Mouse (Mus musculus): Measurements from ENCODE around the gene Rps12-ps3.

DNA sequence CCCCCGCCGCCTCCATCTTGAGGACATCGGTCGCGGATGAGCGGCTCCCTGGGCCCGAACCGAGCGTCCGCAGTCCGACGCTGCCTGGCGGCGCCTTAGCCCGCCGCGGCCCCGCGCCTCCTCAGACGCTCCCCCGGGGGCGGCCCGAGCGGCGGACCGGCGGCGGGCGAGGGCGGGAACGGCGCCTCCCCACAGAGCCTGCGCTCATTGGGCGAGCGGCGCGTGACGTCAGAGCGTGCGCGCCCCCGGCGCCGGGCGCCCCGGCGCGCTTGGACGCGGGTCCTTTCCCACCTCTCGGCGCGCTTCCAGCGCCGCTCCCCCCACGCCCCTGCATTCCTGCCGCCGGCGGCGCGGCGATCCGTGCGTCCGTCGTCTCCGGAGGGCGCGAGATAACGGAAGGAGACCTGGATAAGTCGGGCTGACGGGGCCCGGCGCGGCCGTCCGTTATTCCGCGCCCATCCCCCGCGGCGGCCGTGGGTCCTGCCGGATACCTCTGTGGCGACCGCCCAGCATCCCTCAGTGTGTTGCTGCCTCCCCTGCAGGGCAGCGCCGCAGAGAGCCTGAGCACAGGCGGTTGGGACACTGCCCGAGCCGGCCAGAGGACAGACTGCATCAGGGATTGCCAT, 23.7 kb downstream of the Rps12-ps3 start, which contains the start of gene Pdzd8:
- TF ChIP-seq CTCF (IDR thresholded peaks at IDR 0.05) (peak; percentile 33; the same call in 1 of the 2 replicates), EP300 (IDR thresholded peaks at IDR 0.05) (no peak)

Data from lung, postnatal 0 days (tissue).